Mouse (Mus musculus) embryonic facial prominence, embryonic 11.5 days (tissue): ENCODE data around the gene Kdr. TPM values are rescaled to one million over a fixed set of nuclear protein-coding genes. Genes with fewer than 3 reads are reported as not detected.

Experiments used
- ATAC-seq: fragments of 200-750 bp; cut with Nextera tagmentation; replicated peaks from 2 replicates; pipeline ENCODE4 v1.8.0; 2017; ENCODE audit warnings: low read depth; ENCODE audit not compliant: insufficient number of reproducible peaks, low FRiP score, low TSS enrichment
- DNase-seq: peaks from one replicate; pipeline ENCODE4 v3.0.0-alpha.2; 2015; ENCODE audit warnings: low spot score
- H3K27ac ChIP-seq: fragments of 300-500 bp; sonication (generic); replicated peaks from 2 replicates; pipeline ENCODE4 v1.5.1; 2014; ENCODE audit warnings: mild to moderate bottlenecking, low read depth, low read length, control low read depth
- H3K27me3 ChIP-seq: fragments of 300-500 bp; sonication (generic); 2 replicates; pipeline ENCODE4 v1.6.1; 2014; ENCODE audit warnings: mild to moderate bottlenecking, low read length, moderate library complexity, mixed read lengths; ENCODE audit not compliant: control insufficient read depth, insufficient read depth
- H3K36me3 ChIP-seq: fragments of 300-500 bp; sonication (generic); replicated peaks from 2 replicates; pipeline ENCODE4 v1.6.1; 2014; ENCODE audit warnings: low read depth, mild to moderate bottlenecking, low read length, moderate library complexity, mixed read lengths; ENCODE audit not compliant: control insufficient read depth, insufficient read depth
- H3K4me1 ChIP-seq: fragments of 300-500 bp; sonication (generic); 2 replicates; pipeline ENCODE4 v1.6.1; 2014; ENCODE audit warnings: low read length, mixed read lengths; ENCODE audit not compliant: control insufficient read depth, insufficient read depth
- H3K4me2 ChIP-seq: fragments of 300-500 bp; sonication (generic); 2 replicates; pipeline ENCODE4 v1.6.1; 2014; ENCODE audit warnings: low read depth, mild to moderate bottlenecking, control low read depth, low read length, moderate library complexity
- H3K4me3 ChIP-seq: fragments of 300-500 bp; sonication (generic); 2 replicates; pipeline ENCODE4 v1.5.1; 2014; ENCODE audit warnings: low read depth, low read length, control low read depth
- H3K9ac ChIP-seq: fragments of 300-500 bp; sonication (generic); replicated peaks from 2 replicates; pipeline ENCODE4 v1.6.1; 2014; ENCODE audit warnings: mild to moderate bottlenecking, control low read depth, low read length
- H3K9me3 ChIP-seq: fragments of 300-500 bp; sonication (generic); replicated peaks from 2 replicates; pipeline ENCODE4 v1.6.1; 2016; ENCODE audit warnings: mild to moderate bottlenecking, low read length, inconsistent platforms, mixed read lengths; ENCODE audit not compliant: control insufficient read depth
- WGBS: fragments of 180-500 bp; shearing (Covaris S2); extraction: QIAGEN DNeasy Blood & Tissue Kit; methylation state at CpG from one replicate; pipeline ENCODE4 v1.1.7; 2014; 5-methylcytosine and 5-hydroxymethylcytosine counted together
- polyA plus RNA-seq: library from polyadenylated mRNA; unstranded; fragments of >200 nt; fragmentation: Nextera tagmentation; extraction: Ambion mirVana; gene quantifications from 2 replicates; pipeline ENCODE4 v1.2.1, GENCODE M21; 2014

The Kdr gene
- polyA plus RNA-seq, 1 experiment from 2014 or later = 22.4 TPM

- Histone ChIP-seq H3K4me2 (no peak overlapping the region), H3K27me3 (no peaks in the 10 kb centered on the region), H3K36me3 (no peaks in the 10 kb centered on the region), H3K27ac (no peak overlapping the region), H3K4me3 (no peak overlapping the region), H3K9me3 (no peaks in the 10 kb centered on the region), H3K4me1 (no peaks in the 10 kb centered on the region), H3K9ac (no peak overlapping the region)
- DNase-seq (no peak), ATAC-seq (no peak)
- WGBS = 83% methylated on average over 6 of the region's 6 CpGs
Measured at GRCm38 (mm10) chr5:75922677-75923076, 55.6 kb downstream of the Kdr start.

- no peak for DNase-seq
- WGBS = 65% methylated on average over 12 of the region's 12 CpGs
- Histone ChIP-seq H3K4me2 (no peak overlapping the region), H3K9me3 (no peaks in the 10 kb centered on the region), H3K9ac (no peak overlapping the region), H3K27ac (no peak overlapping the region), H3K4me1 (no peaks in the 10 kb centered on the region), H3K4me3 (no peak overlapping the region), H3K36me3 (no peaks in the 10 kb centered on the region), H3K27me3 (no peaks in the 10 kb centered on the region)
- no peak for ATAC-seq
Measured at GRCm38 (mm10) chr5:75921730-75922387, 56.4 kb downstream of the Kdr start.

GRCm38 (mm10) chr5:75919601-75920000, 58.7 kb downstream of the Kdr start:
- H3K9me3 ChIP-seq = no peaks in the 10 kb centered on the region
- no peak overlapping the region for H3K4me2 ChIP-seq
- ATAC-seq = no peak
- H3K4me3 ChIP-seq = no peak overlapping the region
- no peak overlapping the region for H3K27ac ChIP-seq
- DNase-seq = no peak
- no peaks in the 10 kb centered on the region for H3K27me3 ChIP-seq
- H3K4me1 ChIP-seq = no peaks in the 10 kb centered on the region
- H3K9ac ChIP-seq = no peak overlapping the region
- 82% methylated on average over 7 of the region's 7 CpGs for WGBS
- no peaks in the 10 kb centered on the region for H3K36me3 ChIP-seq

GRCm38 (mm10) chr5:75918139-75918538, 60.1 kb downstream of the Kdr start:
- H3K9me3 ChIP-seq = no peaks in the 10 kb centered on the region
- WGBS = 80% methylated on average over 7 of the region's 7 CpGs
- H3K4me1 ChIP-seq = no peaks in the 10 kb centered on the region
- no peak for ATAC-seq
- no peaks in the 10 kb centered on the region for H3K36me3 ChIP-seq
- no peak overlapping the region for H3K4me3 ChIP-seq
- H3K27me3 ChIP-seq = no peaks in the 10 kb centered on the region
- H3K4me2 ChIP-seq = no peak overlapping the region
- H3K9ac ChIP-seq = no peak overlapping the region
- H3K27ac ChIP-seq = no peak overlapping the region
- DNase-seq = no peak

GRCm38 (mm10) chr5:75917231-75917630, 61.0 kb downstream of the Kdr start:
- ATAC-seq = no peak
- WGBS = 77% methylated on average over 4 of the region's 4 CpGs

GRCm38 (mm10) chr5:75906102-75906501, 72.2 kb downstream of the Kdr start:
- H3K27me3 ChIP-seq = no peaks in the 10 kb centered on the region
- H3K4me2 ChIP-seq = no peak overlapping the region
- H3K9me3 ChIP-seq = no peaks in the 10 kb centered on the region
- WGBS = 50% methylated on average over 4 of the region's 4 CpGs
- no peaks in the 10 kb centered on the region for H3K36me3 ChIP-seq
- DNase-seq (no peak), ATAC-seq (no peak)
- H3K4me1 ChIP-seq = no peaks in the 10 kb centered on the region
- H3K9ac ChIP-seq = no peak overlapping the region
- H3K4me3 ChIP-seq = no peak overlapping the region
- H3K27ac ChIP-seq = no peak overlapping the region

More at GRCm38 (mm10) chr5:75917231-75917630, 61.0 kb downstream of the Kdr start:
- Histone ChIP-seq H3K4me3 (no peak overlapping the region), H3K27me3 (no peaks in the 10 kb centered on the region), H3K4me1 (no peaks in the 10 kb centered on the region), H3K27ac (no peak overlapping the region), H3K9me3 (no peaks in the 10 kb centered on the region), H3K9ac (no peak overlapping the region), H3K36me3 (no peaks in the 10 kb centered on the region), H3K4me2 (no peak overlapping the region)
- no peak for DNase-seq

GRCm38 (mm10) chr5:75900231-75900920, 77.9 kb downstream of the Kdr start:
- ATAC-seq = no peak
- whole genome bisulfite sequencing = 55% methylated on average over 16 of the region's 16 CpGs
- H3K4me1 ChIP-seq = no peaks in the 10 kb centered on the region; the same call in 1 of the 2 replicates

GRCm38 (mm10) chr5:75895351-75895750, 82.9 kb downstream of the Kdr start:
- ATAC-seq (no peak), DNase-seq (no peak)
- Histone ChIP-seq H3K4me3 (no peak overlapping the region), H3K9me3 (no peaks in the 10 kb centered on the region), H3K36me3 (no peaks in the 10 kb centered on the region), H3K4me1 (no peaks in the 10 kb centered on the region; the same call in 1 of the 2 replicates), H3K27ac (no peak overlapping the region), H3K9ac (no peak overlapping the region), H3K27me3 (no peaks in the 10 kb centered on the region), H3K4me2 (no peak overlapping the region)
- WGBS = 80% methylated on average over 3 of the region's 3 CpGs

More at GRCm38 (mm10) chr5:75900231-75900920, 77.9 kb downstream of the Kdr start:
- Histone ChIP-seq H3K9me3 (no peaks in the 10 kb centered on the region), H3K4me3 (no peak overlapping the region), H3K36me3 (no peaks in the 10 kb centered on the region), H3K4me2 (no peak overlapping the region), H3K9ac (no peak overlapping the region), H3K27me3 (no peaks in the 10 kb centered on the region), H3K27ac (no peak overlapping the region)
- no peak for DNase-seq
